Comparison of ENCODE assay signal across 19 mouse cellular contexts in genomic region chr9:54639192-54639591, GRCm38 (mm10). TPM values are rescaled to one million over a fixed set of nuclear protein-coding genes. Genes with fewer than 3 reads are reported as not detected.
DNase-seq lines count a peak whose midpoint lies in the region.
"Had no signal": no experiment of that assay in that cellular context is flagged by ENCODE, and none has a peak within 500 bp of the region (broad histone marks: within the 10 kb centered on the region; RNA-seq: fewer than 3 reads in every experiment).

No protein-coding gene starts in this region.

- H3K4me3 ChIP-seq in embryonic facial prominence, embryonic 10.5 days = no peak overlapping the region
- H3K4me3 ChIP-seq: embryonic facial prominence, embryonic 13.5 days; forebrain, embryonic 13.5 days; heart, adult 2 months; hindbrain, embryonic 15.5 days had no signal

- H3K27ac ChIP-seq in embryonic facial prominence, embryonic 10.5 days (replicated peaks) = peak overlapping the region; percentile 1; the same call in 1 of the 2 replicates
- H3K27ac ChIP-seq: embryonic facial prominence, embryonic 13.5 days; forebrain, embryonic 13.5 days; heart, adult 2 months; hindbrain, embryonic 15.5 days had no signal

- 57% methylated on average over 2 of the region's 2 CpGs for WGBS in embryonic facial prominence, embryonic 10.5 days

- H3K36me3 ChIP-seq in embryonic facial prominence, embryonic 10.5 days (replicated peaks) = no peaks in the 10 kb centered on the region
- H3K36me3 ChIP-seq: embryonic facial prominence, embryonic 13.5 days; hindbrain, embryonic 15.5 days had no signal

- no peaks in the 10 kb centered on the region for H3K27me3 ChIP-seq in embryonic facial prominence, embryonic 10.5 days (replicated peaks; ENCODE audit: low read depth, poor library complexity, severe bottlenecking)
- H3K27me3 ChIP-seq: CH12.LX; embryonic facial prominence, embryonic 13.5 days; forebrain, embryonic 13.5 days; hindbrain, embryonic 15.5 days had no signal

- no peaks in the 10 kb centered on the region for H3K9me3 ChIP-seq in embryonic facial prominence, embryonic 10.5 days
- H3K9me3 ChIP-seq: embryonic facial prominence, embryonic 13.5 days; forebrain, embryonic 13.5 days; hindbrain, embryonic 15.5 days had no signal

- peak; percentile 20 to 29 for DNase-seq in adrenal gland, postnatal 36 days
- DNase-seq in adrenal gland, postnatal 4 days (ENCODE audit: low spot score in 2 of 2) = no peak
- DNase-seq in 3134 (ENCODE audit: extremely low read depth, insufficient read length, low spot score) (peak; percentile 37), 3T3-L1 (ENCODE audit: low read depth, low spot score) (peak; percentile 58)
- no peak for DNase-seq in embryonic facial prominence, embryonic 10.5 days (ENCODE audit: low spot score)
- DNase-seq in right cerebral cortex, postnatal 14 days = no peak
- DNase-seq in yolk sac, embryonic 10.5 days (ENCODE audit: low spot score) = no peak
- DNase-seq in spleen, postnatal 36 days (ENCODE audit: low spot score in 2 of 2) = no peak
- DNase-seq: adrenal gland, postnatal 10 days; cerebellum, adult 11 months; cerebellum, adult 8-10 months; cerebellum, postnatal 25 days; forebrain, postnatal 0 days; gastrocnemius, postnatal 14 days; heart, adult 2 months had no signal

- H3K4me1 ChIP-seq in embryonic facial prominence, embryonic 10.5 days = peaks cover 5% of the 10 kb centered on the region; the same call in 1 of the 2 replicates
- H3K4me1 ChIP-seq: embryonic facial prominence, embryonic 13.5 days; hindbrain, embryonic 15.5 days had no signal

RNA-seq across cellular contexts. Expression of gene Acsbg1, which starts 22.5 kb away (rescaled TPM):
- total RNA-seq in adrenal gland, postnatal 36 days (2021) = 100 to 1,000 TPM; 105 to 213 TPM
- 100 to 1,000 TPM; 288 to 304 TPM for total RNA-seq in adrenal gland, postnatal 4 days (2021)
- polyA plus RNA-seq in embryonic facial prominence, embryonic 10.5 days (2016; fragmentation: Nextera tagmentation; extraction: Ambion mirVana) = 2.7 and 3.6 TPM in 2 replicates

RNA-seq across cellular contexts. Expression of gene Idh3a, which starts 53.1 kb away (rescaled TPM):
- 100 to 1,000 TPM; 269 to 284 TPM for total RNA-seq in adrenal gland, postnatal 36 days (2021)
- total RNA-seq in adrenal gland, postnatal 4 days (2021) = 100 to 1,000 TPM; 193 to 223 TPM
- polyA plus RNA-seq in embryonic facial prominence, embryonic 10.5 days (2016; fragmentation: Nextera tagmentation; extraction: Ambion mirVana) = 119 and 122 TPM in 2 replicates

RNA-seq across cellular contexts. Expression of gene Dnaja4, which starts 59.5 kb away (rescaled TPM):
- total RNA-seq in adrenal gland, postnatal 36 days (2021) = 10 to 100 TPM; 17.7 to 24.3 TPM
- total RNA-seq in adrenal gland, postnatal 4 days (2021) = 10 to 100 TPM; 10.4 to 12.3 TPM
- polyA plus RNA-seq in embryonic facial prominence, embryonic 10.5 days (2016; fragmentation: Nextera tagmentation; extraction: Ambion mirVana) = 3.2 and 3.5 TPM in 2 replicates

Comparison
In these comparisons a context has a peak if more than half of its experiments do, and no peak if none do; other contexts are left out.
1. DNase-seq: peak in adrenal gland, postnatal 36 days (2 of 2), 3134 (single experiment) and 3T3-L1 (single experiment); none in adrenal gland, postnatal 4 days (0 of 2), embryonic facial prominence, embryonic 10.5 days (single experiment), right cerebral cortex, postnatal 14 days (single experiment), yolk sac, embryonic 10.5 days (single experiment) and spleen, postnatal 36 days (0 of 2).